7 mouse cellular contexts compared by ENCODE assay signal in the genomic region with DNA sequence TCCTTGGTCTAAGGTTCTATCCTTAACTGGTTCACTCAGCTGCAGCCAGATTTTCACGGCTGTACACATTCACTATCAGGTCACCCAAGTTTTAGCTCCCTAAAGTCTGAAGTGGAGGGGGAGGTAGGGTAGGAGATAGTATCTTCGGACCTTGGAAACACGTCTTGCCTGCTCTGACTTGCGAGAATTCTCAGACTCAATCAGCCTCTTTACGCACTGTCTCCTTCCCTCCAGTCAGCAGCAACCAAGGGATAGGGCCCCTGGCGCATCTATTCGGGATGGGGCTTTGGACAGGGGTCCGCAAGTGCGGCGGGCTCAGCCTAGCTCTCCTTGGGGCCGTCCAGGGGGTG. TPM values are rescaled to one million over a fixed set of nuclear protein-coding genes. Genes with fewer than 3 reads are reported as not detected.
DNase-seq lines count a peak whose midpoint lies in the region; ATAC-seq and TF ChIP-seq lines count a peak whose summit lies in the region.

No protein-coding gene starts in this region.

- peak overlapping the region; percentile 82 for H3K4me2 ChIP-seq in lung, embryonic 14.5 days
- H3K4me2 ChIP-seq in embryonic facial prominence, embryonic 14.5 days (ENCODE audit: low read depth, low read length) = peak overlapping the region; percentile 61

- no peak for TF ChIP-seq POLR2A in olfactory bulb, adult 2 months (IDR thresholded peaks at IDR 0.05; ENCODE audit: insufficient read depth, low read depth, low read length)

- no peaks in the 10 kb centered on the region for H3K9me3 ChIP-seq in lung, embryonic 14.5 days (ENCODE audit: low read depth, low read length)
- no peaks in the 10 kb centered on the region for H3K9me3 ChIP-seq in embryonic facial prominence, embryonic 14.5 days (ENCODE audit: control insufficient read depth, low read length)
- no peaks in the 10 kb centered on the region for H3K9me3 ChIP-seq in limb, embryonic 10.5 days (replicated peaks)

- peak overlapping the region; percentile 56 for H3K4me3 ChIP-seq in lung, embryonic 14.5 days (ENCODE audit: low read depth, low read length)
- peak overlapping the region; percentile 52 for H3K4me3 ChIP-seq in embryonic facial prominence, embryonic 14.5 days (ENCODE audit: low read depth, low read length)
- peak overlapping the region; percentile 67 for H3K4me3 ChIP-seq in limb, embryonic 10.5 days
- peak overlapping the region; percentile 47 for H3K4me3 ChIP-seq in olfactory bulb, adult 2 months (ENCODE audit: insufficient read depth, low read depth, low read length)

- DNase-seq in lung, embryonic 14.5 days = no peak
- DNase-seq in lung, postnatal 10 days = no peak
- no peak for DNase-seq in embryonic facial prominence, embryonic 14.5 days (ENCODE audit: low spot score)
- no peak for DNase-seq in limb, embryonic 10.5 days (ENCODE audit: low spot score)
- no peak for DNase-seq in layer of hippocampus, postnatal 36 days
- no peak for DNase-seq in testis, postnatal 14 days (ENCODE audit: low spot score)

- peaks cover 29% of the 10 kb centered on the region for H3K36me3 ChIP-seq in lung, embryonic 14.5 days (ENCODE audit: insufficient read depth)
- H3K36me3 ChIP-seq in embryonic facial prominence, embryonic 14.5 days (ENCODE audit: control insufficient read depth, insufficient read depth, low read length) = peaks cover 26% of the 10 kb centered on the region
- H3K36me3 ChIP-seq in limb, embryonic 10.5 days = no peaks in the 10 kb centered on the region

- peak overlapping the region; percentile 96 for H3K27ac ChIP-seq in lung, embryonic 14.5 days (ENCODE audit: low read depth)
- H3K27ac ChIP-seq in embryonic facial prominence, embryonic 14.5 days (replicated peaks; ENCODE audit: low read depth, low read length) = peak overlapping the region; percentile 96
- H3K27ac ChIP-seq in limb, embryonic 10.5 days = peak overlapping the region; percentile 92
- H3K27ac ChIP-seq in olfactory bulb, adult 2 months (ENCODE audit: insufficient read depth, low read depth, low read length) = no peak overlapping the region

- H3K27me3 ChIP-seq in lung, embryonic 14.5 days (ENCODE audit: insufficient read depth, low read length) = peaks cover 20% of the 10 kb centered on the region
- peaks cover 8% of the 10 kb centered on the region; the same call in 1 of the 2 replicates for H3K27me3 ChIP-seq in embryonic facial prominence, embryonic 14.5 days (replicated peaks; ENCODE audit: control insufficient read depth, insufficient read depth, low read length)
- peaks cover 67% of the 10 kb centered on the region for H3K27me3 ChIP-seq in limb, embryonic 10.5 days (ENCODE audit: low read depth, poor library complexity, severe bottlenecking)

- WGBS in lung, embryonic 14.5 days = 2% methylated on average over 11 of the region's 11 CpGs
- WGBS in embryonic facial prominence, embryonic 14.5 days = under 1% methylated on average over 11 of the region's 11 CpGs
- 1% methylated on average over 11 of the region's 11 CpGs for whole genome bisulfite sequencing in limb, embryonic 10.5 days
- WGBS in olfactory bulb, adult 2 months = 3% methylated on average over 11 of the region's 11 CpGs

- ATAC-seq in lung, embryonic 14.5 days (ENCODE audit: insufficient read depth) = no peak
- ATAC-seq in embryonic facial prominence, embryonic 14.5 days (ENCODE audit: low read depth) = peak; percentile 10; the same call in 1 of the 2 replicates

- TF ChIP-seq CTCF in lung, embryonic 14.5 days (IDR thresholded peaks at IDR 0.05; ENCODE audit: low read depth) = no peak
- TF ChIP-seq CTCF in olfactory bulb, adult 2 months (IDR thresholded peaks at IDR 0.05; ENCODE audit: insufficient read depth, low read depth, low read length) = no peak

- H3K4me1 ChIP-seq in lung, embryonic 14.5 days (ENCODE audit: insufficient read depth) = peaks cover 37% of the 10 kb centered on the region
- peaks cover 41% of the 10 kb centered on the region for H3K4me1 ChIP-seq in embryonic facial prominence, embryonic 14.5 days (ENCODE audit: control insufficient read depth, insufficient read depth, low read length)
- peaks cover 66% of the 10 kb centered on the region for H3K4me1 ChIP-seq in limb, embryonic 10.5 days
- peaks cover 24% of the 10 kb centered on the region for H3K4me1 ChIP-seq in olfactory bulb, adult 2 months (ENCODE audit: control insufficient read depth, insufficient read depth, low read length)

- peak overlapping the region; percentile 74 for H3K9ac ChIP-seq in lung, embryonic 14.5 days
- H3K9ac ChIP-seq in embryonic facial prominence, embryonic 14.5 days (ENCODE audit: low read depth, low read length) = peak overlapping the region; percentile 75

RNA-seq across cellular contexts. Expression of a gene that starts 3.3 kb away (rescaled TPM):
- polyA plus RNA-seq in lung, embryonic 14.5 days (2014; fragmentation: Nextera tagmentation; extraction: Ambion mirVana) = 223 and 230 TPM in 2 replicates
- polyA plus RNA-seq in embryonic facial prominence, embryonic 14.5 days (2014; fragmentation: Nextera tagmentation; extraction: Ambion mirVana) = 271 and 297 TPM in 2 replicates
- polyA plus RNA-seq in limb, embryonic 10.5 days (2016; fragmentation: Nextera tagmentation; extraction: Ambion mirVana) = 27.7 and 29.8 TPM in 2 replicates
- polyA plus RNA-seq in olfactory bulb, adult 2 months (2012; ENCODE audit: insufficient read depth, insufficient read length, low replicate concordance, missing spikeins) = not detected in 2 replicates
- 10 to 100 TPM; 19.4 to 22.0 TPM for total RNA-seq in layer of hippocampus, postnatal 36 days (2021)
